Mouse (Mus musculus): ENCODE data around the gene Rhot2. TPM values are rescaled to one million over a fixed set of nuclear protein-coding genes. Genes with fewer than 3 reads are reported as not detected.

Rhot2 gene
- 12.8 and 13.5 TPM in 2 replicates for polyA plus RNA-seq (2015; fragmentation: Nextera tagmentation; extraction: Ambion mirVana)

DNA sequence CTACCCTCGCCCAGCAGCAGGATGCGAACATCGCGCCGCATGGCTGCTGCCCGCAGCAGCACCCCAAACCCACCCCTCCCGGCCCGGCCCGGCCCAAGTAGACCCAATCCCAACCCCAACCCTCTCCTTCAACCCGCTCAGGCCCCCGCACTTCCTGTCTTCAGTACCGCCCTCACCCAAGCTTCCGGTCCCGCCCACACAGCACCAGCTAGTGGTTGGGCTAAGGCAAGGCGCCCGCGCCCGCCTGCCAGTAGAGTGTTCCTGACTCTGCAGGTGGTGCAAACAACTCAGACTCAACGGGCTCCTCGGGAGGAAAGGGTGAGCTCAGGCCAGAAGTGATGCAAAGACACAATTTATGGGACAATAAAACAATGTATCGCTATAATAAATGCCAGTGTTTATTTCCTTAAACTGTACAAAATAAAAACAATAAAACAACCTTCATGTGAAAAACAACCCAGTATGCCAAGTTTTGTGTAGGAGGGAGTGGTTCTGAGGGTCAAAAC is at the start of gene Rhot2:
TSS of gene Rhot2 (minus strand) at position 456 of the 506 bp plus-strand sequence.
- H3K9ac ChIP-seq: peak within 1 kb of the TSS; percentile 81
- peaks cover 40% of the 10 kb centered on the region for H3K4me1 ChIP-seq (replicated peaks)
- peak; percentile 96 for ATAC-seq (ENCODE audit: low read depth)
- 1% methylated on average over 21 of the region's 21 CpGs for WGBS (ENCODE audit: insufficient replicate concordance)
- peaks cover 84% of the 10 kb centered on the region for H3K36me3 ChIP-seq
- H3K4me3 ChIP-seq (replicated peaks): peak within 1 kb of the TSS; percentile 74
- H3K4me2 ChIP-seq: peak within 1 kb of the TSS; percentile 87
- peak within 1 kb of the TSS; percentile 86 for H3K27ac ChIP-seq
- peak; percentile 93 for DNase-seq
- H3K9me3 ChIP-seq (replicated peaks): no peaks in the 10 kb centered on the region
- no peaks in the 10 kb centered on the region for H3K27me3 ChIP-seq

- no peaks in the 10 kb centered on the region for H3K9me3 ChIP-seq (replicated peaks)
- no peak overlapping the region for H3K4me2 ChIP-seq
- WGBS (ENCODE audit: insufficient replicate concordance): 34% methylated on average over 2 of the region's 2 CpGs
- peaks cover 7% of the 10 kb centered on the region; the same call in 1 of the 2 replicates for H3K36me3 ChIP-seq
- no peak overlapping the region for H3K27ac ChIP-seq
- H3K4me1 ChIP-seq (replicated peaks): peaks cover 16% of the 10 kb centered on the region
- ATAC-seq (ENCODE audit: low read depth) (peak; percentile 75), DNase-seq (peak; percentile 54)
- H3K4me3 ChIP-seq (replicated peaks): no peak overlapping the region
- H3K9ac ChIP-seq: no peak overlapping the region
- no peaks in the 10 kb centered on the region for H3K27me3 ChIP-seq
These were observed 49.4 kb upstream of the Rhot2 start for GRCm38 (mm10) chr17:25893975-25894617.

DNA sequence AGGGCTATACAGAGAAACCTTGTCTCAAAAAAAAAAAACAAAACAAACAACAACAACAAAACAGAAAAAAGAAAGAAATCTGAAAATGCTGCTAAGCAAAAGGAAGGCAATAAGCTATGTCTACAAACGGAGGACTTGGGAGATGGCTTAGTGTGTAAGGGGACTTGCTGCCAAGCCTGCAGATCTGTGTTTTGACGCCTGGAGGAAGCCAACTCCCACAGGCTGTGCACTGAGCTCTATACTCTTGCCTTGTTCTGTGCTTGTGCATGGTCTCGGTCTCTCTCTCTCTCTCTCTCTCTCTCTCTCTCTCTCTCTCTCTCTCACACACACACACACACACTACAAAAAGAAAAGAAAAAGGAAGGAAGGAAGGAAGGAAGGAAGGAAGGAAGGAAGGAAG is 44.2 kb upstream of the Rhot2 start:
- Histone ChIP-seq H3K4me3 (replicated peaks) (no peak overlapping the region), H3K27me3 (no peaks in the 10 kb centered on the region), H3K4me2 (no peak overlapping the region), H3K9ac (no peak overlapping the region), H3K9me3 (replicated peaks) (no peaks in the 10 kb centered on the region), H3K36me3 (peaks cover 21% of the 10 kb centered on the region), H3K4me1 (replicated peaks) (peaks cover 12% of the 10 kb centered on the region; the same call in 1 of the 2 replicates), H3K27ac (no peak overlapping the region)
- ATAC-seq (ENCODE audit: low read depth) (no peak), DNase-seq (no peak)
- 78% methylated on average over 3 of the region's 3 CpGs for whole genome bisulfite sequencing (ENCODE audit: insufficient replicate concordance)

- no peak overlapping the region for H3K9ac ChIP-seq
- peaks cover 32% of the 10 kb centered on the region for H3K36me3 ChIP-seq
- no peak overlapping the region for H3K4me3 ChIP-seq (replicated peaks)
- no peak overlapping the region for H3K27ac ChIP-seq
- 70% methylated on average over 10 of the region's 10 CpGs for WGBS (ENCODE audit: insufficient replicate concordance)
- H3K9me3 ChIP-seq (replicated peaks): no peaks in the 10 kb centered on the region
- DNase-seq (no peak), ATAC-seq (ENCODE audit: low read depth) (no peak)
- peaks cover 18% of the 10 kb centered on the region for H3K4me1 ChIP-seq (replicated peaks)
- no peak overlapping the region for H3K4me2 ChIP-seq
- no peaks in the 10 kb centered on the region for H3K27me3 ChIP-seq
These were observed 42.8 kb upstream of the Rhot2 start for GRCm38 (mm10) chr17:25887467-25887866.

DNA sequence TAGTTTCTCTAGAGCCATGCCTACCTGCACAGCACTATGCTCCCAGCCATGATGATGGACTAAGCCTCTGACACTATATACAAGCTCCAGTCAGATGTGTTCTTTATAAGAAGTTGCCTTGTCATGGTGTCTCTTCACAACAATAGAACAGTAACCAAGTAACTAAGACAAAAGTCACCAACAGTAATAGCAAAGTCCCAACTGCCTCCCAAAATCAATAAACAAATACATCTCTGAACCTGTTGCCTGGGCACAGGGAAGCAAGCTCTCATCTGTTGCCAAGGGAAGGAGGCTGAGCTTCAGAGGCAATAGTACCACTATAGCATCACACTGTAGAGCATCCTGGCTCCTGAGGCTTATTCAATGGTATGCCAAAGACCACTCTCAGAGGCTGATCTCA is 42.2 kb upstream of the Rhot2 start:
- peaks cover 32% of the 10 kb centered on the region for H3K36me3 ChIP-seq

DNA sequence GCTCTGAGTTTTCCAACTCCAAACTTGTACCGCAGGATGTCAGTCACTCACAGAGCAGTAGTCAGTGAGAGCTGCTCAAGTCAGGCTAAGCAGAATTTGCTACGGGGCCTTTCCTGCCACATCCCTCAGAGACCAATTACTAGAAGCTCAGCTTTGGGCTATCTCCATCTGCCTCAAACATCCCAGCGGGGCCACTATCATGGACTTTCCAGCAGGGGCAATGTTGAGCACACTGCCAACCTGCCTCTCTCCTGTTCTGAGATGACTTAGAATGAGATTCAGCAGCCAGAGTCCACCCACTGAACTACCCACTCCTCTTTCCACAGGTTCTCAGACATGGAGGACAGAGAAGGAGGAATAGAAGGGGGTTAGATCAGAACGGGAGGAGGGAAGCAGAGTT is 41.0 kb upstream of the Rhot2 start:
- no peak for DNase-seq
- Histone ChIP-seq H3K9ac (no peak overlapping the region), H3K4me1 (replicated peaks) (peaks cover 36% of the 10 kb centered on the region), H3K9me3 (replicated peaks) (no peaks in the 10 kb centered on the region), H3K36me3 (peaks cover 32% of the 10 kb centered on the region), H3K27me3 (no peaks in the 10 kb centered on the region), H3K4me2 (no peak overlapping the region), H3K4me3 (replicated peaks) (no peak overlapping the region), H3K27ac (no peak overlapping the region)
- 50% methylated on average over 4 of the region's 4 CpGs for WGBS (ENCODE audit: insufficient replicate concordance)
- ATAC-seq (ENCODE audit: low read depth): no peak

More for the DNA sequence above, 42.2 kb upstream of the Rhot2 start:
- H3K9me3 ChIP-seq (replicated peaks): no peaks in the 10 kb centered on the region
- no peak overlapping the region for H3K9ac ChIP-seq
- H3K27ac ChIP-seq: no peak overlapping the region
- ATAC-seq (ENCODE audit: low read depth): no peak
- no peak overlapping the region for H3K4me2 ChIP-seq
- peaks cover 24% of the 10 kb centered on the region for H3K4me1 ChIP-seq (replicated peaks)
- DNase-seq: no peak
- no peak overlapping the region for H3K4me3 ChIP-seq (replicated peaks)
- no peaks in the 10 kb centered on the region for H3K27me3 ChIP-seq

DNA sequence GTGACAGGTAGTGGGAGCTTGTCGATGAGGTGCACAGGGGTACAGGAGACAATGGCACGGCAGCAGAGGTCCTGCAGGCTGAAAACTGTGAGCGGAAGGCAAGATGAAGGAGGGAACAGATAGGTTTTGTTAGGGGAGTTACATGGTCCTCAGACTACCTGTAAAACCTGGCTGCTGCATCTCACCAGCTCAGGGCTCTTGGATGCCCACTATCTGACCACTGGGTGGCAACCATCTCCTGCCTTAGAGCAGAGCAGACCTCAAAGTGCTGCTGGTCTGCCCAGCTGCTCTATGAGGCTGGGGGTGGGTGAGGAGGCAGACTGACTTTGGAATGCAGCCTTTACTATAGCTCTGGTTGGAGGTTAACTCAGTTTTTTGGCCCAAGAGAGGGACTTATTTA is 39.2 kb upstream of the Rhot2 start:
- WGBS (ENCODE audit: insufficient replicate concordance): 79% methylated on average over 3 of the region's 3 CpGs
- peaks cover 53% of the 10 kb centered on the region for H3K4me1 ChIP-seq (replicated peaks)

DNA sequence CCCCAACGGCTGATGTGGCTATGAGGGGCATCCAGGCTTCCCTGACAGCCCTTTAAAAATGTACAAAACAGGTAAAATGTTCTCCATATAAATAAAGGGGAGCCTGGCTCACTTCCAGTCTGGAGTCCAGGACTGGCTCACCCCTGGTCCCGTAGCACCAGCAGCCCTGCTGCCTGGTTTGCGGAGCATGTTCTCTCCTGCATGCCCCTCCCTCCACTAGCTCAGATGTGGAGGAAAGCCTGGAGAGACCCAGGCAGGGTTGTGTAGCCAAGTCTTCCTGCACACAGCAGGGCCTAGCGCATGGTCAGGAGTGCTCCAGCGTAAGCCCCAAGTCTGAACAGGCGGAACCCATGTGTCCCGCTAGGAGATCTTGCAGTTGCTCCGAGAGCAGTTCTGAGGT is 38.6 kb upstream of the Rhot2 start:
- no peak overlapping the region for H3K4me2 ChIP-seq
- no peaks in the 10 kb centered on the region for H3K27me3 ChIP-seq
- DNase-seq (no peak), ATAC-seq (ENCODE audit: low read depth) (no peak)
- H3K36me3 ChIP-seq: peaks cover 35% of the 10 kb centered on the region
- WGBS (ENCODE audit: insufficient replicate concordance): 90% methylated on average over 8 of the region's 8 CpGs
- H3K27ac ChIP-seq: no peak overlapping the region
- H3K9me3 ChIP-seq (replicated peaks): no peaks in the 10 kb centered on the region
- no peak overlapping the region for H3K4me3 ChIP-seq (replicated peaks)
- H3K4me1 ChIP-seq (replicated peaks): peaks cover 53% of the 10 kb centered on the region
- no peak overlapping the region for H3K9ac ChIP-seq

More for the DNA sequence above, 39.2 kb upstream of the Rhot2 start:
- ATAC-seq (ENCODE audit: low read depth) (no peak), DNase-seq (no peak)
- Histone ChIP-seq H3K9ac (no peak overlapping the region), H3K27ac (no peak overlapping the region), H3K4me2 (no peak overlapping the region), H3K27me3 (no peaks in the 10 kb centered on the region), H3K9me3 (replicated peaks) (no peaks in the 10 kb centered on the region), H3K4me3 (replicated peaks) (no peak overlapping the region), H3K36me3 (peaks cover 29% of the 10 kb centered on the region)

- Histone ChIP-seq H3K27me3 (no peaks in the 10 kb centered on the region), H3K9ac (no peak overlapping the region), H3K9me3 (replicated peaks) (no peaks in the 10 kb centered on the region), H3K36me3 (peaks cover 40% of the 10 kb centered on the region), H3K27ac (peak overlapping the region; percentile 45), H3K4me3 (replicated peaks) (no peak overlapping the region), H3K4me1 (replicated peaks) (peaks cover 57% of the 10 kb centered on the region), H3K4me2 (no peak overlapping the region)
- DNase-seq (peak; percentile 48), ATAC-seq (ENCODE audit: low read depth) (peak; percentile 54)
- 27% methylated on average over 5 of the region's 5 CpGs for WGBS (ENCODE audit: insufficient replicate concordance)
These were observed 37.7 kb upstream of the Rhot2 start for GRCm38 (mm10) chr17:25882306-25882705.

DNA sequence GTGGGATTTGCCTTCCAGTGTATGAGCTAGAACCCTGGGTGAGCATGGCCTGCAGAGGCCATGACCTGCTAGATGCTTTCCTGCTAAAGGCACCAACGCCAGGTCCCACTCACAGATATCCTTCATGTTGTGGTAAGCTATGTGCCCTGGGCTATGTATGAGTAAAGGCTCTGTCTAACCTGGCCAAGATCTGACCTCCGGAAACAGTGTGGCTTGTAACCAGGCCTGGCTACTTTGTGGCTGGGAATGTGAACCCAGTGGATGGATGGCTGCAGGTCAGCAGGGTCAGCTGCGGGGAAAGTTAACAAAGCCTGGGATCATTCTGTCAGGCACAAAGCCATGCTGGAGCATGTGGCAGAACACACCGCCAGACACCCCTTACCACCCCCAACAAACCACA is 37.0 kb upstream of the Rhot2 start:
- no peak overlapping the region for H3K9ac ChIP-seq
- WGBS (ENCODE audit: insufficient replicate concordance): 67% methylated on average over 4 of the region's 4 CpGs
- H3K9me3 ChIP-seq (replicated peaks): no peaks in the 10 kb centered on the region
- ATAC-seq (ENCODE audit: low read depth) (no peak), DNase-seq (no peak)
- H3K4me3 ChIP-seq (replicated peaks): no peak overlapping the region
- H3K36me3 ChIP-seq: peaks cover 40% of the 10 kb centered on the region
- H3K27me3 ChIP-seq: no peaks in the 10 kb centered on the region
- peaks cover 59% of the 10 kb centered on the region for H3K4me1 ChIP-seq (replicated peaks)
- H3K27ac ChIP-seq: peak overlapping the region; percentile 45
- H3K4me2 ChIP-seq: no peak overlapping the region

- Histone ChIP-seq H3K9ac (no peak overlapping the region; the same call in 1 of the 2 replicates), H3K27me3 (no peaks in the 10 kb centered on the region), H3K27ac (peak overlapping the region; percentile 45), H3K4me2 (no peak overlapping the region), H3K4me1 (replicated peaks) (peaks cover 63% of the 10 kb centered on the region), H3K36me3 (peaks cover 40% of the 10 kb centered on the region), H3K9me3 (replicated peaks) (no peaks in the 10 kb centered on the region), H3K4me3 (replicated peaks) (no peak overlapping the region)
- ATAC-seq (ENCODE audit: low read depth) (no peak), DNase-seq (no peak)
- WGBS (ENCODE audit: insufficient replicate concordance): 29% methylated on average over 5 of the region's 5 CpGs
These were observed 36.4 kb upstream of the Rhot2 start for GRCm38 (mm10) chr17:25880913-25881641.

Data from liver, embryonic 13.5 days (tissue).